Mouse (Mus musculus) myocyte (in vitro differentiated cells): ENCODE results near the gene Trim5.

Source experiments
- CEBPB ChIP-seq: IDR thresholded peaks from 2 replicates; pipeline ENCODE4 v1.6.1; 2011; ENCODE audit warnings: mild to moderate bottlenecking, moderate library complexity; ENCODE audit not compliant: poor library complexity, insufficient read depth, severe bottlenecking
- MAX ChIP-seq: IDR thresholded peaks from one replicate; pipeline ENCODE4 v1.6.1; 2011; ENCODE audit warnings: low read depth, mild to moderate bottlenecking, control low read depth
- MYOD1 ChIP-seq, 3 experiments: IDR thresholded peaks; one replicate each; pipeline ENCODE4 v1.6.1; 2011; ENCODE audit warnings: control low read depth in 2 of 3, low read depth in 2 of 3, mild to moderate bottlenecking in 2 of 3, moderate library complexity in 1 of 3; ENCODE audit not compliant: insufficient read length in 2 of 3, control insufficient read depth in 1 of 3
- MYOG ChIP-seq, 3 experiments: IDR thresholded peaks; one replicate each; pipeline ENCODE4 v1.6.1; 2011; ENCODE audit warnings: control low read depth in 2 of 3, low read depth in 2 of 3, mild to moderate bottlenecking in 2 of 3; ENCODE audit not compliant: insufficient read length in 2 of 3, control insufficient read depth in 1 of 3, insufficient read depth in 1 of 3
- POLR2A ChIP-seq: IDR thresholded peaks from one replicate; pipeline ENCODE4 v1.6.1; 2011; ENCODE audit warnings: low read depth, mild to moderate bottlenecking, control low read depth, moderate library complexity; ENCODE audit not compliant: insufficient read length
- POLR2AphosphoS2 ChIP-seq: IDR thresholded peaks from one replicate; pipeline ENCODE4 v1.6.1; 2011; ENCODE audit warnings: low read depth, control low read depth; ENCODE audit not compliant: insufficient read length
- SRF ChIP-seq: IDR thresholded peaks from one replicate; pipeline ENCODE4 v1.6.1; 2011; ENCODE audit warnings: low read depth; ENCODE audit not compliant: control insufficient read depth, insufficient read length
- USF1 ChIP-seq: IDR thresholded peaks from one replicate; pipeline ENCODE4 v1.6.1; 2011; ENCODE audit warnings: low read depth, mild to moderate bottlenecking, control low read depth, moderate library complexity

DNA sequence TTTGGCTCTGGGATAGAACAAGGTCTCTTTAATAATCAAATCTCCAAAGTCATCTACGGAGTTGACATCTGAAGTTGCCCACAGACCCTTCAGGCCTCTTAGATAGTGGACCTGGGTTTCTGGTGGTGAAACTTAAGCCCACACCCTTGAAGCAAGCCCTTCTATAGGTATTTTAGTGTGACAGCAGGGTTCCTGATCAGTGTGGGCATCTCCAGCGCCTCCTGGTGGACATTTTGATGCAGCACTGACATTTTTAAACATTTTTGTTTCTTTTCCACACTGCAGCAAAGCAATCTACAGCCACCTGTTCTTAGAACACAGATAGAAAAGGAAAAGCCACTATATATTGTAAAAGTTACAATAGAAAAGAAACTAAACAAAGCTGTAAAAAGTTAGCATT is 56.7 kb downstream of the Trim5 start:
- no peak for TF ChIP-seq POLR2A
- no peak for TF ChIP-seq CEBPB
- no peak for TF ChIP-seq MAX
- TF ChIP-seq MYOD1 (IDR thresholded peaks at IDR 0.05; ENCODE audit: control insufficient read depth in 1 of 3, insufficient read length in 2 of 3, low read depth in 2 of 3): no peak
- no peak for TF ChIP-seq USF1
- TF ChIP-seq MYOG (IDR thresholded peaks at IDR 0.05; ENCODE audit: control insufficient read depth in 1 of 3, insufficient read depth in 1 of 3, insufficient read length in 2 of 3, low read depth in 2 of 3): no peak
- TF ChIP-seq POLR2AphosphoS2: no peak
- no peak for TF ChIP-seq SRF
